Mouse (Mus musculus) NIH3T3 (cell line): ENCODE data around the gene Zfp202.
"Not testable (repeated sequence)": the region's sequence is repeated elsewhere in the genome, so short reads cannot be mapped to it uniquely, and the experiment has no call there.

ENCODE experiments used
- DNase-seq: peaks from one replicate; pipeline ENCODE4 v3.0.0-alpha.2; 2012; ENCODE audit warnings: low read depth

Zfp202 gene

GRCm38 (mm10) chr9:40192098-40193038 is at the start of gene Zfp202:
Zfp202 (plus strand) TSS chr9:40192316.
- DNase-seq: peak; percentile 89

GRCm38 (mm10) chr9:40155118-40155644 is 36.9 kb upstream of the Zfp202 start:
- DNase-seq: no peak

GRCm38 (mm10) chr9:40166446-40166845 is 25.7 kb upstream of the Zfp202 start:
- DNase-seq: no peak

- no peak for DNase-seq
Measured at GRCm38 (mm10) chr9:40177017-40177416, 15.1 kb upstream of the Zfp202 start.

GRCm38 (mm10) chr9:40180620-40181019 is 11.5 kb upstream of the Zfp202 start, which contains the start of gene Olfr986:
Olfr986 (plus strand) TSS chr9:40180920.
- no peak for DNase-seq

- not testable (repeated sequence) for DNase-seq
Measured at GRCm38 (mm10) chr9:40185166-40185565, 7.0 kb upstream of the Zfp202 start.

GRCm38 (mm10) chr9:40191086-40191876 is 835 bp upstream of the Zfp202 start:
- DNase-seq: peak; percentile 5

GRCm38 (mm10) chr9:40195981-40196380 is 3.9 kb downstream of the Zfp202 start:
- DNase-seq: peak; percentile 45

- DNase-seq: peak; percentile 5
Measured at GRCm38 (mm10) chr9:40206546-40206950, 14.4 kb downstream of the Zfp202 start.

GRCm38 (mm10) chr9:40210744-40211143 is 18.6 kb downstream of the Zfp202 start:
- DNase-seq: no peak

GRCm38 (mm10) chr9:40214058-40214457 is 21.9 kb downstream of the Zfp202 start:
- DNase-seq: no peak

GRCm38 (mm10) chr9:40216651-40217050 is 24.5 kb downstream of the Zfp202 start:
- DNase-seq: no peak

- no peak for DNase-seq
Measured at GRCm38 (mm10) chr9:40224289-40224688, 32.2 kb downstream of the Zfp202 start.

- DNase-seq: peak; percentile 85
Measured at GRCm38 (mm10) chr9:40227874-40228789, 36.0 kb downstream of the Zfp202 start.

GRCm38 (mm10) chr9:40228804-40229331 is 36.8 kb downstream of the Zfp202 start:
- DNase-seq: no peak

GRCm38 (mm10) chr9:40229479-40229878 is 37.4 kb downstream of the Zfp202 start:
- no peak for DNase-seq

GRCm38 (mm10) chr9:40231019-40231418 is 38.9 kb downstream of the Zfp202 start:
- no peak for DNase-seq

- DNase-seq: no peak
Measured at GRCm38 (mm10) chr9:40234233-40235072, 42.3 kb downstream of the Zfp202 start.

- DNase-seq: no peak
Measured at GRCm38 (mm10) chr9:40235220-40235619, 43.1 kb downstream of the Zfp202 start.

GRCm38 (mm10) chr9:40239749-40240148 is 47.6 kb downstream of the Zfp202 start:
- no peak for DNase-seq
